In the genomic region with DNA sequence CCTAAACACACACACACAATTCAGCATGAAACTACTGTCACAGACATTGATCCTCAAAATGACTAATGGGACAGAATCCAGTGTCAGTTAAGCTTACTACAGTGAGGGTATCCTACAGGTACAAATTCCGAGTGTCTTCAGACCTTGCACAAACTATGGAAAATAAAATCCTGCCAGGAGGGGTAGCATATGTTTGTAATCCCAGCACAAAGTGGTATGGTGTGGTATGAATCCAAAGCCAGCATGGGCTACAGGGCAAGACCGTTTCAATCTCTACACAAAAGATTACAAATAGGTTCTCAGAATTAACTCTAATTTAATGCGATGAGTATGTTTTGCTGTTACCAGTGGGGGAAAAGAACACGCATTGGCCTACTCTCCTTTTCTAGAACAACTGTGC, we compare ENCODE assay signal across 8 mouse cellular contexts. TPM values are rescaled to one million over a fixed set of nuclear protein-coding genes. Genes with fewer than 3 reads are reported as not detected.
A peak's percentile ranks its signal among the peaks of the same experiment; 100 is the strongest.
DNase-seq lines count a peak whose midpoint lies in the region; ATAC-seq and TF ChIP-seq lines count a peak whose summit lies in the region.

A gene (plus strand): TSS at position 301 of the 400 bp plus-strand sequence.

- H3K4me1 ChIP-seq in liver, adult 2 months (ENCODE audit: control insufficient read depth, insufficient read depth, low read length), result peaks cover 5% of the 10 kb centered on the region; the same call in 1 of the 2 replicates
- no peaks in the 10 kb centered on the region for H3K4me1 ChIP-seq in cortical plate, adult 2 months (ENCODE audit: control insufficient read depth, insufficient read depth, low read length)
- peaks cover 14% of the 10 kb centered on the region for H3K4me1 ChIP-seq in heart, embryonic 15.5 days (replicated peaks)
- peaks cover 3% of the 10 kb centered on the region; the same call in 1 of the 2 replicates for H3K4me1 ChIP-seq in small intestine, adult 2 months (ENCODE audit: control insufficient read depth, insufficient read depth, insufficient read length, low read length)

- peak within 1 kb of the TSS; percentile 69 for H3K4me3 ChIP-seq in liver, adult 2 months (ENCODE audit: insufficient read depth, low read depth, low read length)
- H3K4me3 ChIP-seq in cortical plate, adult 2 months (ENCODE audit: insufficient read depth, low read length), result peak within 1 kb of the TSS; percentile 61
- peak within 1 kb of the TSS; percentile 93 for H3K4me3 ChIP-seq in heart, embryonic 15.5 days
- H3K4me3 ChIP-seq in small intestine, adult 2 months (ENCODE audit: low read depth, low read length), result peak within 1 kb of the TSS; percentile 74

- no peak for ATAC-seq in heart, embryonic 15.5 days (replicated peaks; ENCODE audit: insufficient number of reproducible peaks, insufficient read depth, low FRiP score, low read depth)

- no peak for TF ChIP-seq POLR2A in liver, adult 2 months (IDR thresholded peaks at IDR 0.05; ENCODE audit: extremely low read depth, insufficient read depth, low read length)
- no peak for TF ChIP-seq POLR2A in cortical plate, adult 2 months (IDR thresholded peaks at IDR 0.05; ENCODE audit: extremely low read depth, insufficient read depth, low read length)
- no peak for TF ChIP-seq POLR2A in small intestine, adult 2 months (IDR thresholded peaks at IDR 0.05; ENCODE audit: low read depth, low read length)

- intact Hi-C loops in left cerebral cortex, postnatal 4 days (cut with DNase I), result loop anchor here (5.0 kb wide), 1 partner anchor 51 kb away; a partner anchor contains a TSS

- H3K9ac ChIP-seq in liver, adult 2 months (ENCODE audit: low read depth, low read length), result peak within 1 kb of the TSS; percentile 73
- H3K9ac ChIP-seq in heart, embryonic 15.5 days, result peak within 1 kb of the TSS; percentile 99

- peak within 1 kb of the TSS; percentile 80 for H3K27ac ChIP-seq in liver, adult 2 months (replicated peaks; ENCODE audit: insufficient read depth, low read depth, low read length)
- H3K27ac ChIP-seq in cortical plate, adult 2 months (ENCODE audit: insufficient read depth, low read length), result peak within 1 kb of the TSS; percentile 78
- H3K27ac ChIP-seq in heart, embryonic 15.5 days, result peak within 1 kb of the TSS; percentile 93
- peak within 1 kb of the TSS; percentile 96 for H3K27ac ChIP-seq in small intestine, adult 2 months (ENCODE audit: insufficient read depth, low read depth, low read length)

- no peaks in the 10 kb centered on the region; the same call in 1 of the 2 replicates for H3K79me2 ChIP-seq in liver, adult 2 months (ENCODE audit: control insufficient read depth, insufficient read depth, low read length)

- no peak for DNase-seq in liver, adult 2 months (ENCODE audit: extremely low read depth, low read depth, low spot score)
- no peak for DNase-seq in liver
- DNase-seq in left cerebral cortex, postnatal 4 days, result no peak
- no peak for DNase-seq in cerebellum, postnatal 36 days
- no peak for DNase-seq in ovary, postnatal 10 days (ENCODE audit: low spot score)

- peak within 1 kb of the TSS; percentile 97 for H3K4me2 ChIP-seq in heart, embryonic 15.5 days

- 32% methylated on average over 4 of the region's 4 CpGs for WGBS in liver, adult 2 months
- 28% methylated on average over 4 of the region's 4 CpGs for WGBS in heart, embryonic 15.5 days
- WGBS in small intestine, adult 2 months, result 25% methylated on average over 4 of the region's 4 CpGs

- no peak for TF ChIP-seq CTCF in liver, adult 2 months (IDR thresholded peaks at IDR 0.05; ENCODE audit: low read depth, low read length)
- TF ChIP-seq CTCF in cortical plate, adult 2 months (IDR thresholded peaks at IDR 0.05; ENCODE audit: extremely low read depth, insufficient read depth, low read length), result no peak
- TF ChIP-seq CTCF in small intestine, adult 2 months (IDR thresholded peaks at IDR 0.05; ENCODE audit: extremely low read depth, insufficient read length, insufficient replicate concordance, low read depth, low read length), result no peak

- no peaks in the 10 kb centered on the region for H3K9me3 ChIP-seq in heart, embryonic 15.5 days (replicated peaks)

- H3K36me3 ChIP-seq in liver, adult 2 months (ENCODE audit: control insufficient read depth, insufficient read depth, low read length), result peaks cover 6% of the 10 kb centered on the region; the same call in 1 of the 2 replicates
- peaks cover 17% of the 10 kb centered on the region for H3K36me3 ChIP-seq in heart, embryonic 15.5 days
- H3K36me3 ChIP-seq in small intestine, adult 2 months (ENCODE audit: control insufficient read depth, insufficient read depth, low read length), result peaks cover 14% of the 10 kb centered on the region

- no peaks in the 10 kb centered on the region for H3K27me3 ChIP-seq in liver, adult 2 months (ENCODE audit: control insufficient read depth, insufficient read depth, low read length)
- H3K27me3 ChIP-seq in heart, embryonic 15.5 days, result no peaks in the 10 kb centered on the region
- no peaks in the 10 kb centered on the region for H3K27me3 ChIP-seq in small intestine, adult 2 months (ENCODE audit: control insufficient read depth, insufficient read depth, low read length)

RNA-seq across cellular contexts. Expression of the gene that starts here (rescaled TPM):
- total RNA-seq in liver, adult 2 months (2014; rRNA removed), result 3.0 and 3.2 TPM in 2 replicates
- 25.0 and 28.3 TPM in 2 replicates for polyA plus RNA-seq in liver, adult 2 months (2012; rRNA removed)
- polyA plus RNA-seq in cortical plate, adult 2 months (2012; rRNA removed), result 77.0 and 78.5 TPM in 2 replicates
- polyA plus RNA-seq in heart, embryonic 15.5 days (2015; fragmentation: Nextera tagmentation; extraction: Ambion mirVana), result 3.1 and 5.8 TPM in 2 replicates
- total RNA-seq in left cerebral cortex, postnatal 4 days (2021), result 100 to 1,000 TPM; 106 to 108 TPM
- 45.8 and 77.6 TPM in 2 replicates for polyA plus RNA-seq in small intestine, adult 2 months (2012; rRNA removed)

Comparison
In these comparisons a context has a peak if more than half of its experiments do, and no peak if none do; other contexts are left out.
1. RNA of the gene that starts here (total RNA-seq): 106 to 108 TPM in left cerebral cortex, postnatal 4 days; 3.0 to 3.2 TPM in liver, adult 2 months; every median in the first group is over 10 times any median in the second.
2. Peak in every context shown above with its lines, with median percentiles within 50 percentile points of each other: H3K27ac ChIP-seq and H3K4me3 ChIP-seq.